Mouse (Mus musculus) yolk sac, embryonic 10.5 days (tissue): ENCODE results near the gene Ksr2.

ENCODE experiments used
- DNase-seq: peaks from one replicate; pipeline ENCODE4 v3.0.0-alpha.2; 2017; ENCODE audit warnings: low spot score

Ksr2 gene

DNA sequence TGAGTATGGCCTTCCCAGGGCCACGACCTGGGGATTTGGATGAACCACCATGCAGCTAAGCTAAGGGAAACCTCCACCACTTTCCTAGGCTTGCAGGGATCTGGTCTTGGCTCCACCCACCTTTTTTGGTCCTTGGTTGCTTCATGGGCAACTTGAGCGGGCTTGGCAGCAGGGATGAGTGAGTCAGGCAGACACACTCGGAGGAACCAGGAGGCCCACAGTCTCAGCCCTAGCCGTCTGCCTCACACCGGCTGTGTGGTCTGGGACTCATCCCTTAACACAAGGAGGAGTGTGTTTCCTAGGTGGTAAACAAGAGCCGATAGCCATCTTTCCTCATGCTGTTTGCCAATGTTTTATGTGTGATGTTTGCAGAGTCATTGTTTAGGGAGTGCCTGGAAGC lies 376.3 kb downstream of the Ksr2 start:
- DNase-seq: no peak

DNA sequence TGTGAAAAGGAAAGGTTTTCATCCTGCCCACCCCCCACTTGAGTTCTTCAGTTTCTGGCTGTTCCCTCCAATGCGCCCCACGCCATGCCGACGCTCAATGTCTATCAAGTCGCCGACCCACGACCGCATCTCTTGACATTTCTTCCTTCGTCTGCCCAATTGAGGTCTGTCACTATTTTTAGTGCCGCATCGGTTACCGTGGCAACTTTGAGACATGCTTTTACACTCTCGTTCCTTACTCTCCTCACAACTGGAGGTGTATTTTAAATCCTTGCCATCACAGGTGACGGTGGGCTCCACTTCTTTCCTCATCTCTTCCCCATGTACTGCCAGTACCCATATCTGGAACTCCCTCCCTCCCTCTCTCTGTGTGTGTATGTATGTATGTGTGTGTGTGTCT lies 378.1 kb downstream of the Ksr2 start:
- DNase-seq: no peak

DNA sequence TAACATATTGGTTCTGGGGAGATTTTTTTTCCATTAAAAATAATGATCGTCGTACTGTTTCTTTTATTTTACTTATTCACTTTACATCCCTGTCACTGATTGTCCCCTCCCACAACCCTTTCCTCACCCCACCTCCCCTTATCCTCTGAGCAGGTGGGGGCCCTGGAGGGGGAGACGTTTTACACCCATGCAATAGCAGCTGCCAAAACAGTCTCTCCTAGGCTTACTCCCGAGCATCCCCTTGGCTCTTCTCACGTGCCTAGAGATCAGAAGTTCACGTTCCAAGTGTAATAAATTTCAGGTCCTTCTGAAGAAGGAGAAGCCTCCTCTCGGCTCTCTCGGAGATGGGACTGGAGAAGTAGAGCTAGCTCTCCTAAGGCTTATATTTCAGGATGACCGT lies 387.0 kb downstream of the Ksr2 start:
- DNase-seq: no peak

DNA sequence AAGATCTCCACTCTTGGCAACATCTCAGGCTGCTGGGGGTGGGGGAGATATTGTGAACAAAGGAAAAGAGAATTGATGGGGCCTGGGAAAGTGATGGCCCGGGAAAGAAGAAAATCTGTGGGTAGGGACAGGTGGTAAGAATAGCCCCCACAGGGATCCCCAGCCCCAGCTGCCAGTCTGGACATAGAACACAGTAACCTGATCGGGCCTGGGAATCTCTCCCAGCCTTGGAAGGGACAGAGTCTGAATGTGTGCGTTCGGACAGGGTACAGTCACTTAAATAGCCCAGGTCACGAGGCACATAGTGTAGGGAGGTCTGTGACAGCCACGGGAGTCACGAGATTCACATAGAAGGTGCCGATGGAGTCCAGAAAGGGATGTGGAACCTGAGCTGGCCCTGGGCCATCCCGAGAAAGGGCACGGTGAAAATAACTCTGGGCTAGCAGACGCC lies 388.3 kb downstream of the Ksr2 start:
- no peak for DNase-seq

DNA sequence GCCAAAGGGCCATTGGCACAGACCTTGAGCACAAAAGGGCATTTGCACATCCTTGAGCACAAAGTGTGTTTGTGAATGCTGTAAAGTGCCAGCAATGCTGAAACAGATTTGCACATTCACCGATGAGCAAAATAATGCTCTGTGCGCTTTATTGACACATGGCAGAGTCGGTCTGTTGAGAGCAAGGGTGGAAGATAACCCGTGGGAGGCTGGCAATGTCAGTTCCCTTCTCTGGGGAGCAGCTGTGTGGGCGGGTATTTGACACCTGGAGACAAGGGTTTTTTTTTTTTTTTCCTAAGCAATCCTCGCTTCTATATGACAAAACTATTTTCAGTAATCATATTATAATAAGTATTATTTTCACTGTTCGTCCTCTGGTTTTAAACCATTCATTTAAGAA lies 389.8 kb downstream of the Ksr2 start:
- DNase-seq: no peak

DNA sequence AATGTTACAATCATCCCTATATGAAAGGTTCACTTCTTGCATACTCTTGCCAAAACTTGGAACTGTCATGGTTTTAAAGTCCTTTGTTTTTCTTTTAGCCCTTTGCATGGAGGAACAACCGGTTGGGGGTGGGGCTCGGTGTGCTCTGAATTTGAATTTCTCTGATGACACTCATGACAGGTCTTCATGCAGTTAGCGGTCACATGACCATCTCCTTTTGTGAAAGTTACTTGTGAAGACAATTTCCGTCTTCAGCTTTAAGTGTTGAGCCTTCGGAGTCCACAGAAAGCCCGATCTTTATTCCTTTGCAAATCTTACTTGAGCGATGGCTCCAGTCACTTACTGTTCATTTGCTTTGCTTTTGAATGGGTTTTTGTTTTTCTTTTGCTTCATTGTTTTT lies 397.1 kb downstream of the Ksr2 start:
- DNase-seq: no peak

DNA sequence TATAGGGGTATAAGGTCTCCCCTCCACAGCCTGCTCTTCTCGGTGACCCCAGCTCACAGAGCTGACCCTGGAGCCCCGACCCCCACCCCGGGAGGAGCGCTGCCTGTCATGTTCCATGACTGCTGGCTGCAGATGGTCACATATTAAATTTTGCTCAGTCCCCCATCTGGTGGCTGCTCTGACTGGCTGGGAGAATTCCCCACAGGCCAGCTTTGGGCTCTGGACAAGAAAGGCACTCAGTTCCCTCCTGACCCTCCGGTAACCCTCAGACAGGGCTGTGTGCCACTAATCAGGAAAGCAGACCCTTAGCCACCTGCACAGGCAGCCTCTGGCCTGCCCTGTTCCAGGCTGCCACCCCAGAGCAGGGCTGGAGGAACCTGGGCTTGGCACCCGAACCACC lies 405.0 kb downstream of the Ksr2 start:
- DNase-seq: no peak

DNA sequence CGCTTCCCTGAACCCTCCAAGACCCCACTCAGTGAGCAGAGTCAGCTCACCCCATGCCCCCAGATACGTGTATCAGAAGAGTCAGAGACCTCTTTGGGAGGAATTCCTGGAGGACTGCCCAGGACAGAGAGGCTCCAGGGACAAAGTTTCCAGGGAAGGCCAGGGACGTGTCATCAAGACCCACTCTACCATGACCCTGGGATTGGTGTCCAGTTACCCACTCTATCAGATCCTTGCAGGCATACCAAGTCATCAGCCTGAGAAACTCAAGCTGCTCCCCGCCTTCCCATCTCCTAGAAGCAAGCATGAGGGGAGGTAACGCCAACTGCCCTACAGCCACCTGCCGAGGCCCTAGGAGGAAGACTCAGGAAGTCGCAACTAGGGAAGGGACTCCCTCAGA lies 406.6 kb downstream of the Ksr2 start:
- no peak for DNase-seq

DNA sequence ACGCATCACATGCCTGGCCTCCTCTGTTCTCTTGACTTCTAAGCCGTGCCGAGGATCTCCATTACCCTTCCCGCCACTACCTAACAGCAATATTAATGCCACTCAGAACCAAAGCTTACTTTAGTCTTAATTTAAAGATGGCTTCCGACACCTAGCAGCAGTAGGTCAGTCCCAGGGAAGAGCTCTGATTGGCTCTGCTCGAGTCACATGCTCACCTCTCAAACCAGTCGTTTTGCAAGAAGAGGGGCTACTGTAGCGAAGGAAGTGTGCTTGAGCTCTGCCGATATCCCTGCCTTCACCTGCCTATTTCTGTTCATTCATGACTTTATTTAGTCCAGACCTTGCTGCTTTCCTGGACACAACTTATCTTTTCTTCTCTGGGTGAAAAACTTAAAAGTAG lies 410.0 kb downstream of the Ksr2 start:
- DNase-seq: no peak

DNA sequence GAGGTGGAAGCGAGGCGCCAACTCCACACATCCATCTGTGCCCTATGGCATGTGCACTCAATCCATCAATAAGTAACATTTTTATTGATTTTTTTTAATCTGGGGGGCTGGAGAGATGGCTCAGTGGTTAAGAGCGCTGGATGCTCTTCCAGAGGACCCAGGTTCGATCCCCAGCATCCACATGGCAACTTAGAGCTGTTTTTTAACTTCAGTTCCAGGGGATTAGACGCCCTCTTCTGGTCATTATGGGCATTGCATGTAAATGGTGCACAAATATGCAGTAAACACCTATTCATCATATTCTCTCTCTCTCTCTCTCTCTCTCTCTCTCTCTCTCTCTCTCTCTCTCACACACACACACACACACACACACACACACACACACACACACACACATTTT lies 410.7 kb downstream of the Ksr2 start:
- no peak for DNase-seq
